Mouse (Mus musculus) embryonic fibroblast, embryonic 13.5 days (primary cell): Measurements from ENCODE around the gene Robo1. TPM values are rescaled to one million over a fixed set of nuclear protein-coding genes. Genes with fewer than 3 reads are reported as not detected.

Experiments used
- H3K27ac ChIP-seq: 2 replicates; pipeline ENCODE4 v1.5.1; 2012; ENCODE audit warnings: low read length, control low read depth, inconsistent platforms; ENCODE audit not compliant: insufficient read depth
- H3K4me1 ChIP-seq: 2 replicates; pipeline ENCODE4 v1.6.1; 2011; ENCODE audit warnings: low read length; ENCODE audit not compliant: control insufficient read depth, insufficient read depth
- H3K4me3 ChIP-seq: 2 replicates; pipeline ENCODE4 v1.5.1; 2011; ENCODE audit warnings: mild to moderate bottlenecking, control low read depth, low read length; ENCODE audit not compliant: insufficient read depth
- CTCF ChIP-seq: IDR thresholded peaks from 2 replicates; pipeline ENCODE4 v1.5.1; 2011; ENCODE audit warnings: mild to moderate bottlenecking, control low read depth, low read length, moderate library complexity, borderline replicate concordance; ENCODE audit not compliant: insufficient read depth
- POLR2A ChIP-seq: IDR thresholded peaks from 2 replicates; pipeline ENCODE4 v1.6.1; 2011; ENCODE audit warnings: low read depth, mild to moderate bottlenecking, control low read depth, low read length, moderate library complexity
- polyA plus RNA-seq: library from polyadenylated mRNA; stranded (reverse); fragments of >200 nt; gene quantifications from 2 replicates; pipeline ENCODE4 v1.2.4, GENCODE M21; 2011; ENCODE audit warnings: low read depth; ENCODE audit not compliant: missing spikeins, insufficient read length

The Robo1 gene
- polyA plus RNA-seq, 1 experiment = 29.7 TPM

DNA sequence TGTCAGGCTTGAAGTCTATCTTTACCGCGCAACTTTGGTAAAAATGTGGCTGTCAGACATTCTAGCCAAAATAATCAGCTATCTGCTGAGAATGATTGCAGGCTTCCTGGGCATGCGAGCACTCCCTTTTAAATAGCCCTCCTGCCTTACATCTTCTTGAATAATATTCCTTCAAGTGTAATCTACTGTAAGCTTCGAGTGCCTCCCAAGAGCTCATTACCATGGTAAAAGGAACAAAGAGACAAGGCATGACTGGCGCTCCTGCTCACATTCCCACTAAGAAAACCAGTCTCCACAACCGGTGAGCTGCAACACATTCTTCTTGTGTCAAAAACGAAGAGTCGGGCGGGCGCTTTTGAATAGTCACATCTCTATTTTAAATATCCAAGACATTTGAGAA, 314.8 kb downstream of the Robo1 start:
- H3K4me3 ChIP-seq = no peak overlapping the region
- no peak overlapping the region for H3K27ac ChIP-seq
- H3K4me1 ChIP-seq = no peaks in the 10 kb centered on the region
- no peak for TF ChIP-seq CTCF

DNA sequence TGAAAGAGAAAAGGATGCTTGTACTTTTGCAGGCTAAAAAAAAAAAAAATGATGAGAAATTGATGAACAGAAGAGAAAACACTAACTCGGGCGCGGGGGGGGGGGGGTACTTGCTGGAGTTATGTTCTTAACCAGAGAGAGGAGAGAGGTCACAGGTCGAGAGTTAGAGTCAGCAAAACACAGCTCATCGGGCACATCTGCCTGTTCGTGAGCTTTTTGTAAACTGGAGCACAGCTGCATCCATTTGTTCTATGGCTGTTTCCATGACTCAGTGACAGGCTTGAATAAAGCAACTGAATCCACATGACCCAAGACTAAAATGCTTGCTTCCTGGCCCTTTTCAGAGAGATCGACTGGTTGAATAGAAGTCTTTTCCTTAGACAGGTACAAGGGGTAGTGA, 325.7 kb downstream of the Robo1 start:
- Histone ChIP-seq H3K4me3 (no peak overlapping the region), H3K4me1 (no peaks in the 10 kb centered on the region), H3K27ac (no peak overlapping the region)
- no peak for TF ChIP-seq CTCF
- TF ChIP-seq POLR2A = no peak

DNA sequence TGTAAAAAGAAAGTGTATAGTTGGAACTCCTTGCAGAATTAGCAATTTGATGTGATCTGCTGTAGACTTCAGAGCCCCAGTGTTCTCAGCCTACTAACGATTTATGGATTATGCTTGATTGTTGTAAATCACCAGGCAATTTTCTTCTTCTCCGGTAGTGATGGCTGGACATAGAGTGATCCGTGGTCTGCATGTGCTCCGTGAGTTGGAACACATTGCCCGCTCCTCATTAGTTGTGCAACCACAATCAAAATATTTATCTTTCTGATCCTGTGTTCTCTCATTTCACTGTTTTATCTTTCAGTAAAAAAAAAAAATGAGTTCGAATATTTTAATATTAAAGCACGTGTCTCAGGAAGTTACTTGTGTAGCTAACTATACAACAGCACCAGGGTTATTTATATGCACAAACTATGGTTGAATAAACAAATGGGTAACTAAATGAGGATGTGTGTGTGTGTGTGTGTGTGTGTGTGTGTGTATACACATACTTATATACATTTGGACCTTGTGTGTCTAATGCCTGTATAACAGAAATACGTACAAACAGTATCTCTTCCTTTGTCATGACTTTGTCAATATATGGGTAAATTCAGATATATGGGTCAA, 331.3 kb downstream of the Robo1 start:
- Histone ChIP-seq H3K27ac (no peak overlapping the region), H3K4me3 (no peak overlapping the region), H3K4me1 (no peaks in the 10 kb centered on the region; the same call in none of the 2 replicates)
- TF ChIP-seq CTCF (no peak), POLR2A (no peak)

DNA sequence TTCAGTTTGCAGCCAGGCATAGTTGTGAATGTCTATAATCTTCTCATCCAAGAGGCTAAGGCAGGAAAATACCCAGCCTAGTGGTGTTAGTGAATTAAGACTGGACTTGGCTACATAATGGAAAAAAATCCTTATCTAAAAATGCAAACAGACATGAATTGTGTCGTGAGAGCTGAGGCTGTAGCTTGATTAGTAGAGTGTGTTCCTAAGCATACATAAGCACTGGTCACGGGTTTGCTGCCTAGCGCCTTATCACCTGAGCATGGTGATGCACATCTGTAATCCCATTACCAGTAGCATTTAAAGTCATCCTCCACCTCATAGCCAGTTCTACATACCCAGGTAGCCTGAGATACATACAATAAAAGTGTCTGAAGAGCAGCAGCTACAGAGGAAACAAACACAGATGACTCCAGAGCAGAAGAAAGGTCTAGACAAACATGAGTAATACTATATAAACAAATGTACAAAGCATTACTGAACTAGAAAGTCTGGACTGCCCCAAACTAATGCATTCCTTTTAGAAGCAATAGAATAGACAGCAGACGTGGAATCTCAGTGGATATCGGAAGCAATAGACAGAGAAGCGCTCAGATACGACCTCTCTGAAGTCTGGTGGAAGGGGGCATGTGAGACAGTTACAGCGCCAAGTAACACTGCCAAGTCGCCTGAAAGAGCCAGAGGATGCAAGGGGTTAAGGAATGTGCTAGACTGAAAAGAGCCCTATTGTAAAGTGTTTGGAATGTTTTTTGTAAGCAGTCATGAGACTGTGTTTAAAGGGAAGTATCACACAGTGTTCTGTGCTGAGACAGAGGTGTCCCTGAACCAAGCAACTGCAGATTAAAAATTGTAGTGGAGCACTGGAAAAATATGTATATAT, 333.1 kb downstream of the Robo1 start:
- H3K4me3 ChIP-seq = no peak overlapping the region
- no peak for TF ChIP-seq CTCF
- TF ChIP-seq POLR2A = no peak
- H3K4me1 ChIP-seq = peaks cover 5% of the 10 kb centered on the region
- no peak overlapping the region for H3K27ac ChIP-seq

DNA sequence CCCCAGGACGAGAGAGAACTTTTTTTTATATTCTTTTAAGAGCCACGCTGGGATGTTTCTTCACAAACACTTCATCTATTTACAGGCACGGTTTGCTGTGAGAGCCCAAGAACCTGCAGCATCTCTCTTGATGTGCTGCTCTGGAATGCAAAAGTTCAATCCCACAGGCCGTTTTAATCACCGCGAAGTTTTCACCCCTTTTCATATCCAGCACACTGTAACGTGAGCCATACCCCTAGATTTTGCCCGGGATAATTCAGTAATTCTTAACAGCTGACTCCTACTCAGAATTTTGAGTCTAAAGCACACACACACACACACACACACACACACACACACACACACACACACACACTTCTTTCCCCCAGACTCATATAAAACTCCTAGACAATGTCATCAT, 337.8 kb downstream of the Robo1 start:
- Histone ChIP-seq H3K4me1 (peaks cover 5% of the 10 kb centered on the region), H3K4me3 (peak overlapping the region; percentile 41), H3K27ac (no peak overlapping the region)
- no peak for TF ChIP-seq POLR2A
- no peak for TF ChIP-seq CTCF

DNA sequence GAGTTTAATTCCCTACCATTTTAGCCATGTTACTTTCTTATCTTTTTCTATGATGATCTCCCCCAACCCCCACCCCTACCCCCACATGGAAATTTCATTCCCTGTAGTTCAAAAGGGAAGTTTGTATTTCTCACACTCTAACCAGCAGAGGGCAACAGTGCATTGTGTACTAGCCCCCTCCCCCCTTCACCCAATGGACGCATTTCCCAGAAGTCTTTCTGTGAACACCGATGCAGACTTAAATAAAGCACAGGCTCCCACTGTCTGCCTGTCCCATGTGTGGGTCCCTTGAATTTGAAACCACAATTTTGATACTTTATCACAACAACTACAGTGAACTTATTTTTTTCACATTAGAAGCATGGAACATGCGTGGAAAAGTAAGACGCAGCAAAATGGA, 341.2 kb downstream of the Robo1 start:
- no peak overlapping the region for H3K4me3 ChIP-seq

DNA sequence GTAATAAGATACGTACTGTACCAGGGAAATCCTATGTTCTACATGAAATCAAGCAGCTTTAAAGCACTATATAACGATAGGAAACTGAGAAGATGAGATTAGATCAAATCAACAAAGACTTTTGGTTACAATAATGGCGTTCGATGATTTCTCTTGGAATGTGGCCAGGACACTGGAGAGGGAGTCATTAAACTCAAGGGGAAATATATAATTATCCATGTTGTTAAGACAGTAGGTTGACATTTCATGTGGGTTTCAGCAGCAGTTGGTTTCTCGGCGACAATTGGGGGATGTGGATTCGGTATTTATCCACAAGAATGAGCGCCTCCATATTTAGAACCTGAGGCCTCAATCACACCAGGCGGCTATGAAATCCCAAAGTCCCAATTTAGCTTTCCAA, 347.3 kb downstream of the Robo1 start:
- no peak for TF ChIP-seq POLR2A
- TF ChIP-seq CTCF = no peak
- no peak overlapping the region for H3K27ac ChIP-seq
- no peaks in the 10 kb centered on the region for H3K4me1 ChIP-seq
- no peak overlapping the region for H3K4me3 ChIP-seq

More for the DNA sequence above, 341.2 kb downstream of the Robo1 start:
- TF ChIP-seq POLR2A = no peak
- TF ChIP-seq CTCF = peak; percentile 51; the same call in 1 of the 2 replicates
- Histone ChIP-seq H3K27ac (no peak overlapping the region), H3K4me1 (peaks cover 5% of the 10 kb centered on the region; the same call in 1 of the 2 replicates)

DNA sequence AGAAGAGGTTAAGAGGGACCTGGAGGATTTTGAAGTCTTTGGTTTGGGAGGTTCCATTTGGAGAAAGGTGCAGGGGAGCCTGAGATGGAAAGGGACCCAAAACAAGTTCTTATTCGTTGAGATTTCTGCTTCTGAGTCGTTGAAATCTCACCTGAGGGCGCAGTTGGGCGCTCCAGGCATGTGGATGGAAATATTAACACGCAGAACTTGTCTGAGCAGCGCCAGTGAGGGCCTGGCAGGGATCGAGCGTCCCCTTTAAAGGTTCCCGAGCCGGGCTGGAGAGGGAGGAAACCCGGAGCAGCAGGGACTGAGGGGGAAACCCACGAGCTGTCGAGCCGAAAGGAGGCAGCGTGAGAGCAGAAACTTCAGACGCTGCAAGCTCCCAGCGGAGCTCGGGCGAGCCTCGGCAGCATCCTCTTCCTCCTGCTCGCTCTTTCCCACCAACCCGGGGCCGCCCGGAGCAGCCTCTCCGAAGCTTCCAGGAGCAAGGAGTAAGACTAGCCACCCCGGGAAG, 354.8 kb downstream of the Robo1 start:
- Histone ChIP-seq H3K27ac (peak overlapping the region; percentile 90), H3K4me3 (peak overlapping the region; percentile 86), H3K4me1 (no peaks in the 10 kb centered on the region)
- peak; percentile 96 for TF ChIP-seq POLR2A
- TF ChIP-seq CTCF = no peak

DNA sequence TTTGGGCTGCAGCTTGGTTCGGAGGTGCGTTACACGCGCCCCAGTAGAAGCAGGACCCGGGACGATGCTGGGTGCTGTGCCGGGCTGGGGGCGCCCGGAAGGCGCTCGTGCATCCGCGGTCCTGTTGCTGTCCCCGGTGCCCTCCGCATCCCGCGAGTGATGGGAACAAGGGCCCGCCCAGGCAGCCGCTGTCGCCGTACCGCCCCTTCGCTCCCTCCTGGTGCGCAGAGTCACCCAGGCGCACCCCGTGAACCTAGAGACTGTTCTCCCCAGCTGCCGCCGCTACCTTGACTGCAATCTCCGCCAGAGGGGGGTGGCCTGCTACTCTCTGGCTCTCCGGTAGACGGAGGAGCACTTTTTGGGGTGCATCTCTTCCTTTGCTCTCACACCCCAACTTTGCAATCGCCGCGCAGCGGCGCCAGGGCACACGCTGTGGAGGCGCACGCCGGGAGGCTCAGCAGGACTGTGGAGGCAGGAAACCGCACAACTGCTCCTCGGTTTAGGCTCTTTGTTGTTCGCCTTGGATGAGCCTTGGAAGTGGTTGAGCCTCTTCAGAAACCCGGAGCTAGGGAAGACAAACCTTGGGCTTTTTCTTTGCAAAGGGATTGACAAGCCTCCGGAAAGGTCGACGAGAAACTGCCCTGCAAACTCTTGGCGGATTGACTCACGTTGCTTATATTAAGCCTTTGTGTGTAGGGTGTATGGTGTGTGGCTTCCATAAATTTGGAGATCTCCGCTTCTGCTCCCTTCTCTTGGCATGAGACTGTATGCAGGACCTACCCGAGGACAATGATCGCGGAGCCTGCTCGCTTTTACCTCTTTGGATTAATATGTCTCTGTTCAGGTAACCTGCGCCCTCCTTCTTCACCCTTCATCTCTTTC, 355.5 kb downstream of the Robo1 start:
- Histone ChIP-seq H3K27ac (peak overlapping the region; percentile 90), H3K4me1 (no peaks in the 10 kb centered on the region), H3K4me3 (peak overlapping the region; percentile 86)
- TF ChIP-seq POLR2A (no peak), CTCF (no peak)

DNA sequence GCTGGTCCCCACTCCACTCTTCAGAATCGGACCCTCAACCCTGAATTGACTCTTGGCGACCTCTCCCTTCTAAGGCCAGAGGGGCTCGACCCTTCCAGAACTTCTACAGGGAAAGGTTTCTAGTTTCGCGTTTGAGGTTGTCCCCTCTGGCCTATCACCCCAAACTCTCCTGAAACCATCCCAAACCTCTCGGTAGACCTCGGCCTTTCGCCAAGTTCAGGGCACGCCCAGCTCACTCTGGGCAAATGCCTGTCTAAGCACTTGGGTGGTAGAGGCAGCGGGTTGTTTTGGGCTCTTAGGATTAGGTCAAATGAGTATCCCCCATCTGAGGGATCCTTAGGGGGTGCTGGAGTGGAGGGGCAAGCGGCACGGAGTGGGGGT, 356.1 kb downstream of the Robo1 start:
- H3K4me3 ChIP-seq = peak overlapping the region; percentile 86
- H3K4me1 ChIP-seq = no peaks in the 10 kb centered on the region
- TF ChIP-seq CTCF (no peak), POLR2A (no peak)
- H3K27ac ChIP-seq = peak overlapping the region; percentile 90
